Mouse (Mus musculus) lung, postnatal 36 days (tissue): ENCODE measurements around the gene Myrfl.

ENCODE experiments used
- DNase-seq: peaks from one replicate; pipeline ENCODE4 v3.0.0; 2022; ENCODE audit warnings: mixed read lengths

Gene Myrfl

DNA sequence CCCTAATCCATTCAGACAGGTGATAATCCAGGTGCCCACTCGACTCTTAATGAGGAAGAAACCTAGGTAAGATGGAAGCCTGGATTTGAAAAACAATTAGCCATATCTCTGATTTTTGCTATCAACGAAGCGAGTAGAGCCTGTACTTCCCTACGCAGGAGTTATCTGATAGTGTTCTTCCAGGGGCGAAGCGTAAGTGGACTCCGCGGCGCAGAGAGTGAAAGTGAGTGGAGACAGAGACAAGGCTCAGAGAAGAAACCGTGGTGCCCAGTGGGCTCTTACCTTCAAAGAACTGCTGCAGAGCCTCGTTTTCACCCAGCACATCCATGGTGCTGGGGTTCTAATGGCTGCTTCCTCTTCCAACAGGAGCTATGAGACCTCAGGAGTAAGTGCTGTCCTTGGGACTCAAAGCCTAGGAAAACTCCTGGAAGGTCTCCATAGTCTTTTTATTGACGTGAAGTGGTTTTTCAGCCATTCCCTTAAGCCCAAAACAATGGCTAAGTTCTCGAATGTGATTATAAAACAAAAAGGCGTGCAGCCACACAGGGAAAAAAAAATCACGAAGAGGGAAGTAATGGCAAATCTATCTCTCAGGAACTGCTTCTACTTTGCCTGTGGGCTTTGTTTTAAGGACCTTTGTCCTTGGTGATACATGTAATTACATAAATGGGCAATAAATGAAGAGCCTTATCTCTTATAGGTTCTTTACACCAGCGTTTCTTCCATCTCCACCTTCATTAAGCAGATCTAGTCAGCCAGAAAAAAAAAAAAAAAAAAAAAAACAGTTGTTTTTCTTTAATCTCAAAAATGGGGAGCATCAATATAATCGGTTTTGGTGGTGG lies at the start of gene Myrfl:
Gene Myrfl (minus strand): TSS at position 584 of the 842 bp plus-strand sequence.
- no peak for DNase-seq

DNA sequence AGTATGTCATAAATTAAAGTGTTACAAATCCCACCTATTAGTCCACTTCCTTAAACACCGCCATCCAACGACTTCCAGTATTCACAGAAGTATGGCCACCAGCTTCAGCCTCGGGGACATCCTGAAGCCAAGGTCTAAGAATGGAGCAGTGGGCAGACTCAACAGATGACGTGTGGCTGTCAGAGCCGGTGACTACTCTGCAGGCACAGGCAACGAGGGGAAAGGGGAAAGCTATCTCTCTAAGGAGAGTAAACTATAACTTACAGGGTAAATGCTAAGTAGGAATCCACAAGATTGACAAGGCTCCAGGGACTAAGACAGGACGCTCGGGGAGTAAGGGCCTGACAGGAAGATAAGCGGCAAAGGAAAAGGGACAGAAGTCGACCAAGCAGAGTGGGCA lies 48.2 kb upstream of the Myrfl start:
- no peak for DNase-seq

DNA sequence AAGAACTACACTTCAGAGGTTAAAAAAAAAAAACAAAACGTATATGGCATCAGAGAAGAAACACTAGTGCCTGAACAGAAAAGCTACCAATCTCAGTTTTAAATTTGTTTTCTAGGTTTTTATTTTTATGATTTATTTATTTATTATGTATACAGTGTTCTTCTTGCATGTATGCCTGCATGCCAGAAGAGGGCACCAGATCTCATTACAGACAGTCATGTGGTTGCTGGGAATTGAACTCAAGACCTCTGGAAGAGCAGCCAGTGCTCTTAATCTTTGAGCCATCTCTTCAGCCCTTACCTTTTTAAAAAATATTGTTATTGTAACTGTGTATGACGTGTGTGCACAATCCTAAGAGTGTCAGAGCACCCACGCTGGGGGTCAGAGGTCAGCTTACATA lies 47.4 kb upstream of the Myrfl start:
- peak; percentile 24 for DNase-seq

DNA sequence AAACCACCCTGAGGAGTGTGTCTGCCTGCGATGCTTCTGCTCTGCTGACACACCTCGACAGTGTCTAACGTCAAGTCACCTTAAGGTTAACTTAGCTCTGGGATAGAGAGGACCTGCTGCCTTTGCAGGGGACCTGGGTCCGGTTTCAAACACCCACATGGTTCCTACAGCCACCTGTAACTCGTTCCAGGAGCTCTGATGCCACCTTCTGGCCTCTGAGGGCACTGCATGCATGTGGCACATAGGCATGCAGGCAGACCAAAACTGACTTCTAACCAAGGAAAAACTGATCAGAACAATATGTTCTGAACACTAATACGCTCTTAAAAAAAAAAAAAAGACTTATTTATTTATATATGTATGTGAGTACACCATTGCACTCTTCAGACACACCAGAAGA lies 46.3 kb upstream of the Myrfl start:
- peak; percentile 52 for DNase-seq

DNA sequence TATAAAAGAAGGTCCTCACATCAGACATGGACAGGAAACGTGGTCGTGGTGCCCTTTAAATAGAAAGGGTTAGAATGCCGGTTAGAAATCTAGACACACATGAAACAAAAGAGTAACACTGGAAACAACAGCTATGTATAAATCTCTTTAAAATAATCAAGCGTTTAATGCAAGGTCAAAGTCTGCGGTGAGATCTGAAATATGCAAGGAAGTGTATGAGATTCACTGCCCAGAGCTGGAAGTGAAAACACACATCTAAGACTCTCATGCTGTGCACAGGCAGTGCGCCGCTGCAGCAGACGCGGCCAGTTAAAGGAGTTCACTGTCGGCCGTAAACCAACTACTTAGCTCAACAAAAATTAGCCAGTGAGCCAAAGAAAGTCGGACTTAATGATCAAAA lies 38.3 kb upstream of the Myrfl start:
- DNase-seq: no peak

DNA sequence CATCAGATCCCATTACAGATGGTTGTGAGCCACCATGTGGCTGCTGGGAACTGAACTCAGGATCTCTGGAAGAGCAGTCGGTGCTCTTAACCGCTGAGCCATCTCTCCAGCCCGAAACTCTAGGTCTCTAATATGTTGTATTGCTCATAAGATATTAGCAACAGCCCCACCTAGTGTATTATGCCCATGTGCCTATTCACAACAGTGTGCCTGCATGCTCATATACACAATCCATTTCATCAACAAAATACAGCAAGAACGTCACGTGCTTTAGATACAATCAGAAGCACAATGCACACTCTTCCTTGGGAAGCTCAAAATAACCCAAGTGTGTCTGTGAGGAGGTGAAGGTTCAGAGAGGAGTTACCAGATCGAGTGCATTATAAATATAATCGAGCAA lies 37.1 kb upstream of the Myrfl start:
- no peak for DNase-seq

DNA sequence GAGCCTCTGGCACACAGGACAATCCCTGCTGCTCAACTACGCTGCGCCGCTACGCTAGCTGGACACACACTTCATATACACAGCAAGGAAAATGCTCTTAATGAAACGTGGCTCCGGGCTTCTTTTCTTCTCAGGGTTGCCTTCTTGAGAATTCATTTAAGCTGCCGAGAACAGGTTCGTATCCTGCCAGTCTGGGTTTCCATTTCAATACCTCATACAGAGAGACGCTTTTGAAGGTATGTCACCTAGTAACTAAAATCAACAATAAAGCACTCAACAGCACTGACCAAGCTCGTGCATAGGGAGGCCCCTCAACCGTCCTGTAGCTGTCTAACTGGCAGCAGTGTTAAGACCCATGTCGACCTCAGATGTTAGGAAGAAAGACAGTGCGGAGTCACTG lies 35.7 kb upstream of the Myrfl start:
- no peak for DNase-seq

DNA sequence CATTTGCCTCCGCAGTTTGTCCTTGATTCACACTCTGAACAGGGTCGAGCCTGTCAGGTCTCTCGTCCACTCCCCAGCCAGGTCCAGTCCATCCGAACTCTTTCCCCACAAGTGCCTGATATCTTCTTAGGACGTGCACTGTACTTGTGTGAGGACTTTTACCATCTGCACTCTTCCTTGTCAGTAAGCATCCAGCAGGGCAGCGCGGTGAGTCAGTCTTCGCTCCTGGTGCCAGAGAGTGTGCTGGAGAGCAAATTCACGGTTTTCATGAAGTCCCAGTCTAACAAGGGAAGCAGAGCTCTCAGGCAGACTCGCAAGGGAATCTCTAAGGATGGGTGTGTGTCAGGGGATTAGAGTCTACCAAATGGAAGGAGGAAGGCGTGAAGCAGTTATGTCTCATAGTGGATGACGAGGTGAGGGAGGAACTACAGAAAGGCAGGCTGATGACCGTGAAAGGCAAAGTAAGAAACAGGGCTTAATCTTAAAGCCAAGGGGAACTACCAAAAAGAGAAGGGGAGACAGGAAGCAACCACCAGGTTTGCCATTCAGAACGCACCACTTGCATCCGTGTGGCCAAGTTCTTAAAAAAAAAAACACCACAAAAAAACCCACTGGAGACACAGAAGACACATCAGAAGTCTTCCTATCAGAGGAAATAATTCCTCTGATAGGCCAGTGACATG lies 34.9 kb upstream of the Myrfl start:
- DNase-seq: no peak

DNA sequence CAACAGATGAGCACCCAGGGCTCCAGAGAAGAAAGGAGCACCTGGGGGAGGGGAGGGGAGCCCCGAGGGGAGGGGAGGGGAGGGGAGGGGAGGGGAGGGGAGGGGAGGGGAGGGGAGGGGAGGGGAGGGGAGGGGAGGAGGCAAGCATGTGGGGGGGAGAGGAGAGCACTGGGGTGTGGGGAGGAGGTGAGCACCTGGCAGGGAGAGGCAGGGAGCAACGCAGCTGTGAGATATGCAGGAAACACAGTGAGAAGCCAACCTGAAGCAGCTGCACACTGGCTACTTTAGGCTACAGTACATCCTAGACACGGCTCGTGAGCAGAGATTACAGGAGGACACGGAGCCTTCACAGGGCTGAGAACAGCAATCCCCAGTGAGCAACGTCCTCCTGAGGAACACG lies 34.2 kb upstream of the Myrfl start:
- DNase-seq: no peak

DNA sequence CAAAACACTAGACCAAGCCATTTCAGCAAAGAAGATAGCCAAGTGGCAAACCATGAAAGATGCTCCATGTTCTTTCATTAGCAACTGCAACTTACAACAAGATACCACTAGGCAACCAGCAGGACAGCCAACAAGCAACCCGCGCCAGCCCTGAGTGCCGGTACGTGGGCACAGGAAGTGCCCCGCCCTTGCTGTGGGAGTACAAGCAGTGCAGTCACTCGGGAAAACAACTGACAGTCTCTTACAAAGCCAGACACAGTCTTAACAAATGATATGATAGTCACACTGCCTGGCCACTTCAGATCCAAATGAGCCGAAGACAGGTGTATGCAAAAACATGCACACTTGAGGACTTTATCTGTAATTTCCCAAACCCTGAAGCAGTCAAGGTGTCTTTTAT lies 33.8 kb upstream of the Myrfl start:
- peak; percentile 75 for DNase-seq

DNA sequence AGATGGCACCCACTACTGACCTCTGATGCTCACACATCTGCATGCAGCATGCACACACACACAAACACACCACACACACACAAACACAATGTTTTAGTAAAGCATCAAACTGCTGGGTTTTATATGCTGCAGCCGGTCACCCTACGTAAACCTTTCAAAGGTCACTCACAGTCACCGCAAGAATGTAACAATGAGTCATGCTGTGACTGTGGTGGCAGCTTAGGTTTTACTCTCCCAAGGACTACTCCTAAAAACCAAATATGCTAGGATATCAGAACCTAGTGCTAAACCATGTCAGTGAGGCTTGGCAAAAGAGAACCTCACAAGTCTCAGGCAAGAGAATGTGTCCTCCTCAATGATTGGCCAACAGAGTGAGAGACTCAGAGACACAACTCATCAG lies 32.1 kb upstream of the Myrfl start:
- no peak for DNase-seq

DNA sequence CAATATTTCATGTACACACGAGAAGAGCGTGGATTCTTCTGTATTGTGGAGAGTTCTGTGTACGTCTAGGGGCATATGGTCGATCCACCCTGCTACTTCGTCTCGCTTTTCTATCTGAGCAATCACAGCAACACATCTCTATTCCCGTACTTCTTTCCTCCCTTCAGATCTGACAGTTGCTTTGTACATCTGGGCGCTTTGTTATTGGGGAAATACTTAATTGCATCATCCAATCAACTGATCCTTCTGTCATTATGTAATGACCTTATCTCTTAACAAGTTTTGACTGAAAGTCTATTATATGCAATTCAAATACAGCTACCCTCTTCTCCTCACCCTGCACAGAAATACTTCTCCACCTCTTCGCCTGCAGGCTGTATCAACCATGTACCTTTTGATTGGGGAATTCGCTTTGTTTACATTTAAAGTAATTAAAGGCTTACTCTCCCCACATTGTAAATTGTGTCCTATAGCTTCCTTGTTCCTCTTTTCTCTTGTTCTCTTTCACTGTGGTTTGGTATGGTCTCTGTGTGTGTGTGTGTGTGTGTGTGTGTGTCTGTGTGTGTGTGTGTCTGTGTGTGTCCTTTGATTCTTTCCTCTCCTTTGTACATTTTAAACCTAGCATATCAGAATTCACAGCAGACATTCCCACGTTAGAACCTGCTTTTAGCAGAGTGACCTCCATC lies 29.9 kb upstream of the Myrfl start:
- no peak for DNase-seq

DNA sequence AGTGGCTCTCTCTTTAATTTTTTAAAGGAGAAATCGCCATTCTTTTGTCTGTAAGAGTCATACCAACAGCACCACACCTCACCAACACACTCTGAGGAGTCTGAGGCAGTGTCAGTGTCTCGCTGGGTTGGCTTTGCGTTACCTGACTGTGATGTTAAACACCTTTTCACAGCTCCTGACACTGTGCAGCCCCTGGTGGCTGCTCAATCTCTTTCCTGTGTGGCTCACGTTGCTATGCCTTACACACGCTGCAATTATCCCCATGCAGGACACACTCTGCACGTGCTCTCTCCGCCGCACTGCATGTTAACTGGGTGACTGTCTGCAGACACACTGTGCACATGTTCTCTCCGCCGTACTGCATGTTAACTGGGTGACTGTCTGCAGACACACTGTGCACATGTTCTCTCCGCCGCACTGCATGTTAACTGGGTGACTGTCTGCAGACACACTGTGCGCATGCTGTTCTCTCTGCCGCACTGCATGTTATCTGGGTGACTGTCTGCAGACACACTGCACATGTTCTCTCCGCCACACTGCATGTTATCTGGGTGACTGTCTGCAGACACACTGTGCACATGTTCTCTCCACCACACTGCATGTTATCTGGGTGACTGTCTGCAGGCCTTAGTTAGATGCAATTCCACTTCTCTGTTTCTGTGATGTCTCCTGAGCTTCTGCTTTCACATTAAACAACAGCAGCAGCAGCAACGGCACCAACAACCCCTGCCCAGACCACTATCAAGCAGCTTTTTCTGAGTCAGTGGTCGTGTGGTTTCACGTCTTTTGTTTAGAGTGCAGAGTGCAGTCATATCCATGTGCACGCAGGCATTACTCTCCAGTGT lies 27.2 kb upstream of the Myrfl start:
- DNase-seq: no peak

DNA sequence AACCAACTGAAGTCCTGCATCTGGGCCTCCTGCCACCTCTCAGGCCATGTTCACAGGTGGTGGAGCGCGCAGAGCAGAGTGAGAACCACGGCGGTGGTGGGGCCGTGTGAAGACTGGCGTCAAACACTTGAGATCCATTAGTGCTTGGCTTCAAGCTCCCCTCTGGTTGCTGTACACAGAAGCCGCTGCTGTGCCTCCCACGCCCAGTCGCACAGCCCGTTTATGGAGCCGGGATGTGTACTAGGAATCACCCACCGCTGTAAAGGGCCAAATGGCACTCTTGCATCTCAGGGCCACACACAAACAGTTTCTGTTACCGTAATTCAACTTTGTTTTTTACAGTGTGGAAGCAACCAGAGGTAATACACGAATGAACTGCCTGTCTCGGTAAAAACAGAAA lies 25.4 kb upstream of the Myrfl start:
- no peak for DNase-seq

DNA sequence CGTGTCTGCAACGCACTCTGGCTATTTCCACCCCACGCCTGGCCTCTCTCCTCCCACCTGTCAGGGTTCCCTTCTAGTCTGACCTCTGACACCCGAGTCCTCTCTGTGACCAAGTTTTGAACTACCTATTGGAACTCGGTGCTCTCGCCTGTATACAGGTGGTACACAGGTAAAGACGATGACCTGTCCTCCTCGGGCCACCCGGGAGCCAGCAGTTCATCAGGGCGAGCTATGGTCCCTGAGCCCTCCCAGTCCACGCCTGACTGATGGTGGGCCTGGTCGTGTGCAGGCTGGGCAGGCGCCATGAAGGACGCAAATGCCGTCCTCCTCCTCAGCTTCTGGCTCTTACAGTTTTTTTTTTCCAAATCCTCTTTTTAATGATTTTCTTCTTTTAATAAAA lies 24.7 kb upstream of the Myrfl start:
- no peak for DNase-seq

DNA sequence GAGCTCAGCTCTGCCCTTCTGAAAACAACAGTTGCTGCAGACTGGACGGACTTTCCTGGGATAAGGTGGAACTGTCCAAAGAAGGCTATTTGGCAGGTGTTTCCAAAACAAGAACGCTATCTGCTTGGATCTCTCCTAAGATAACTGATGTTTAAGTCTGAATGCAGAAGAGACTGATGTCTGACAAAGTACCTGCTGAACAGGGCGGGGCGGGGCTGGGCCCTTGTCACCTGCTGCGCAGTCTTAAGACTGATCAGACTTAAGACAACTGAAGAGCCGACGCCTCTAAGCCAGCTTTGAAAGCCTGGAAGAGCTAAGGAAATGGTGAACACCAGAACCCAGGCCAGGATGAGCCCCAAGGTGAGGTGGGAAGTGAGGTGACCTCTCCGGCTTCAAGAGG lies 23.9 kb upstream of the Myrfl start:
- DNase-seq: no peak

DNA sequence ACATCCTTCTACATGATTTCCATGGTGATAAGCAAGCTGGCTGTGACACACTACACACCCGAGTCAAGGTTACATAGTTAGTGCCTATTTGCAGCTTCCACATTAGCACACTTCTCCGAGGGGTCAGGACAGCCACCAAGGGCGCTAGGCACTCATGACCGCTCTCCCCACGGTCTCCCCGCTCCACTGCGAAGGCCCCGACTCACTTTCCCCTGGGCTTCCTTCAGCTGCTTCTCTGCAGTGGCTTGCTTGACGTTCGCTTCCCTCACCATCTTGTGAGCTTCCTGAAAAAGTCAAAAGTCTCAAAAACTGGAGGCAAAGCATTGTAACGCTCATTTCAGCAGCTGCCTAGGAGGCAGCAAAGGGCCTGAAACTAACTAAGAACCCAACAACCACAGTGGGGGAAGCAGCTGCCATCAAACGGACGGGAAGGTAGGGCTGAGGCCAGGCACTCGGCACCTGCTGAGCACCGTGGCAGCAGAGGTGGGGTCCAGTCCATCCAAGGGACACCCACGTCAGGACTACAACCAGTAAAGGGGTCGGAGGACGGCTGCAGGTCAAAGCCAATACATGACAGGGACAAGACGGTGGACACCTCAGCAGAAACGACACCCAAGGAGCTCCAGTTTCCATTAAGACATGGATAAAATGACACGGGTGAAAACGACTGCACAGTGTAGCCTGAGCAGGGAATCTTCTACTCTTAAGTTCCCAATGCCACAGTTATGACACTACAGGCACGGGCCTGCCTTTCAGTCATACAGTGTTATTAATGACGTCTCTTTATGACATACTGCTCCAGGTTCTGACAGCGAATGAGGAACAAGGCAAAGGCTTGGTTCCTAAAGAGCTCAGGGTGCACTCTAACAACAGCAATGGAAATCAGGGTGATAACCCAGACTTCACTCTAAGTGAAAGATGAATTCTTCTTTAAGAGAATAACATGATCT lies 22.9 kb upstream of the Myrfl start:
- DNase-seq: no peak

DNA sequence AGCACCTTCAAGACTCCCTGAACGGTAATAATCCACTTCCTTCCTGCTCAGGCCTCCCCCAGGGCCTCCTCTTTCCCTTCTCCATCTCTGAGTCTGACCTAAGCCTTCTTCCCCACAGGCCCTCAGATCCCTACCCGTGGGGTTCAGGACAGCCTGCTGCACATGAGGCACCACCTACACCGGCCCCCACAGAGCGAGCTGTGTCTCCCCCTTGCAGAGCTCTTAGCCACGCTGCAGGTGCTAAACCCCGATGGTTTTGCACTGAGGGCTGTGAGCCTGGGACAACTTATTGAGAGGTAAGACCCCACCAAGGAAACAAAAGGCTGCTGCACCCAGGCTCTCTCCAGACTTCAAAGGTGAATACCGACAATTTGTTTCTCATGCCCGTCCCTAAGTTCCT lies 19.9 kb upstream of the Myrfl start:
- no peak for DNase-seq

DNA sequence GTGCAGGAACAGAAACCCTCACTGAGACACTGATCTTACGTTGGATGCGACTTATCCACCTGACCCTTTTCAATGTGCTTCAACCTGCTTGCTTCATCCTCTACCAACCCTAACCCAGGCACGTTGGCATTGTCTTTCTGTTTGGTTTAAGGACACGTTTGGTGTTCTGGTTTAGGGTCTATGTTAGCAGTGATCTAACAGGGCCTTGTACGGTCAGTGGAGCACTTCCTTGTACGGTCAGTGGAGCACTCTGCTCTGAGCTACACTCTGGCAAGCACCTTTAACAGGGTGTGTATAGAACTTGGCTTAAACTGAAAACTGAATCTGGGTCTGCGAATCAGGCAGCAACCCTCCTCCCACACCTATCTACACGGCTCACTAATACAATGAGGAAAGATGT lies 18.6 kb upstream of the Myrfl start:
- DNase-seq: no peak

DNA sequence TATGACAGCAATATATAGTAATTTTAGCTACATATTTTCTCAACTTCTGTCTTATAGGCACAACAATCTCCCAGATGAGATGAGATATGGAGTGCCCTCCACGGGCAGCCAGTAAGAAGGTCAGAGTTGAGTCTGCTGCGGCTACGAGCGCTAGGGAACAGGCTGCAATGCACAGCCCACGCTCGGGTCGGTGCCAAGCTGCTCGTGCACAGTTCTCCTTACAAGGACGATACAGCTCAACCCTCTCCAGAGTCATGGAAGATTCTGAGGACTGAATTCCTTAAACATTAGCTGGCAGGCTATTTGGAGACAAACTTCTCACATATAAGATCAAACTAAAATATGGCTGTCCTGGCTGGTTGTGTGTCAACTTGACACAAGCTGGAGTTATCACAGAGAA lies 17.9 kb upstream of the Myrfl start:
- no peak for DNase-seq

DNA sequence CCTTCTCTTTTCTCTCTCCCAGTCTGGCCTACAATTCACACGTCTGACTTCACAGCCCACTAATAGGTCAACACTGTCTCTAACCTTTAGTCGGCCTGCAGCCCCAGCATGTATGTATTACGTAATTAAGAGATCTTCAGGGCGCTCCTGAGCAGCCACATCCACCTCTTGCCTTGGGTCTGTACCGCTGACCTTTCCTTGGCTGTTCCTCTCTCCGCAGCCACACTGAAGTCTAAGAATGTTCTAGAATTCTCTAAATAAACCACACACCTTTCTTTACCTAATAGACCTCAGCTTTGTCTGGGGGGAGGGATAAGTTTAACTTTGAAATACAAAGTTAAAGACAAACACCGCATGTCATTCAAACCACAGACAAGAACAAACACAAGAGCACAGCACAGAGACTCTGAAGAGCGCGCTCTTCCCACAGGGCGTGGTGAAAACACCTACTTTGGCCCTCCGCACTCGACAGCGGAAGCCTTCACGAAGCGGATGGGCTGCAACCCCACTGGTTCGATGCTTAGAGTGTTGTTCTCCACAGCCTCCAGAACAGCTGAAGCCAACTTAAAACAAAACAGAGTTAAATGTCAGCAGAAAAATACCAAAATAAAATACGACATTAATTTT lies 17.0 kb upstream of the Myrfl start:
- DNase-seq: peak; percentile 15
